Mouse (Mus musculus) Muller cell, postnatal 12 days (primary cell): ENCODE measurements around the gene Rasd2.
A peak's percentile ranks its signal among the peaks of the same experiment; 100 is the strongest.

Experiments
- DNase-seq: peaks from one replicate; pipeline ENCODE4 v3.0.0-alpha.2; 2015; ENCODE audit errors: inconsistent ontology term

Rasd2 gene

DNA sequence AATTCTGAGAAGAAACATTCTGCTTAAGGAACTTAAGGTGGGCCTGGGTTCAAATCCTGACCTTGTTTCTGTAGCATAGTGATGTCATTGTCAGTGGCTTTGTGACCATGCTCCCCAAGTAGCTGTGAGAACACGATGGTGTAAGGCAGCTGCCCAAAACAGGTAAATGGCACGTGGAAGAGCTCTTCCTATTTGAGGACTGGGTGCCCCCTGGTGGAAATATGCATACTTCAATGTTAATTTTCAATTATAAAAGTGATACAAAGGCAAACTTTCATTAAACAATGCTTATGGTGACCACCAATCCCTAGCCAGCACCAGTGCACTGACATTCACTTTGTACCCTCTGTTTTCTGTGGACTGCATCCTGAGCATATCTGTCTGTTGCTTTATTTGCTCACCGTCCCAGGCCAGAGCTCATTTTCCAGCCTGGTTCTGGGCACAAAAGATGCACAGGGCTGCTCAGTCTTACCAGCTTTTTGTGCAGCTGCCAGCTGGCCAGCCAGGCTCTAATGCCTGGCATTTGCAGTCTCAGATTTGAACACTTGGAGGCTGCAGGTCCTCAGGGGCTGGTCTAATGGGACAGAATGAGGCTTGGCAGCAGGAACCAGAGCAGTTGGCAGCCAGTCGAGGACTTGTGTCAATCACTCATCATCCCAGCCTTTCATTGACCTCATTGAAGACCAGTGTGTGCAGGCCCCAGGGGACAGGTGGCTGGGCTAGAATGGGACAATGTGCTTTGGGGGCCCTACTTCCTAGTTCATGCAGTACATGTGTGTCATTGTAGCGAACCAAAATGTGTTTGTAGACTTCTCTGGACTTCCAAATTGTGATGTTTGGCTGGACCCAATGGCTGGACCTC lies 6.4 kb downstream of the Rasd2 start:
- peak; percentile 51 for DNase-seq

DNA sequence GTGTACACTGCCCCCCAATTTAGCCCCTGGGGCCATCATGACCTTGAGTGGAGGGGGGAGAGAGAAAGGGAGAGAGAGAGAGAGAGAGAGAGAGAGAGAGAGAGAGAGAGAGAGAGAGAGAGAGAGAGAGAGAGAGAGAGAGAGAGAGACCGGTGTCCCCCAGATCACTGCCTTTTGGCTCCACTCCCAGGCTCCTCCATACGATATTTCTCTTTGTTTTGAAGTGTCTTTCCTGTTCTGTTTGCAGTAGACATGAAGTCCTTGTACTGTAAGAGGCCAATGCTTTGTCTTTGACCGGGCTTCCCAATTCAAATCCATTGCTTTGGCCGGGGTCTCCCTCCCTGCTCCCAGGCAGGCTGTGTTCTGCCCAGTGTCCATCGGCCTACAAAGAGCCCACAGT lies 8.9 kb downstream of the Rasd2 start:
- DNase-seq, result no peak

DNA sequence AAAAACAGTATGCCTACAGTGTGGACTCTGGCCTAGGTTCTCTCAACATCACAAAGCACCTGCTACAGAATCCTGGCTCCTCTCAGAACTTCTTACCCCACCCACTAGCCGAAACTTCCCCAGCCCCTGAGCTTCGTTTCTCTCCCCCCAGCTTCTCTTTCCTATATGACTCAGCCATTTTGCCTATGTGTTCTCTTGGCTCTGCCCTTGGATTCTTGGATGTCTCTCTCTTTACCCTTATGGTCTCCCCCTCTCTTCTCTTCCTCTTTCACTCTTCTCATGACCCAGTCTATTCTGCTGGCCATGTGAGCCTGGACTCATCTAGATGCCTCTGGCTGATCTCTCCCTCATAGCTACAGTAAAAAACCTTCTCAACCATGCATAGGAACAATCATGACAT lies 13.0 kb downstream of the Rasd2 start:
- no peak for DNase-seq

DNA sequence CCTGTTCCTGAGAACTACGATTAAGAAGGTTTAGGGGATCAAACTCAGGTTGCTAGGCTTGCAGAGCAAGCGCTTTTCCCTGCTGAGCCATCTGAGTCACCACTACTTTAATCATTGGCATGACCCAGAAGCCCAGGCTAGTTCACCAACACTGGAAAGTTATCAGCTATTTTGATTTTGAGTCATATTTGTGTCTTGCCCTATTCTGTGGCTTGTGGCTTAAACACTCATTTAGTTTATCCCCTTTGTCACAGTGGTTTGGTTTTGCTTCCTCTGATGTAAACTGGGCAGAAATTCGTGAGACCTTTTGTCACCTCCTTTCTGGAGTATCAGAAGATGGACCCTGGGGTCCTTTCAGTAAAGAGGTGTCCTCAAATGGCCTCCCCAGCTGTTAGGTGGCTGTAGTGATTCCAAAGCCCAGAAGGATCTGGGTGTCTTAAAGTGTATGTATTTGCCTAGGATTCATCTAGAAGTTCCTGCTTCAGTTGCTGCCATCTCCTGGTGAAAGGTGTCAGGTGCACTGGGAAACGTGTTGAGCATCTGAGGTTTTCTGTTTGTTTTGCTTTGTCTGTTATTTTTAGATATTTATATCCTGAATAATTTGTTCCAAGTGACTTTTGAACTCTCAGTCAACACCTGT lies 20.3 kb downstream of the Rasd2 start:
- peak; percentile 39 for DNase-seq

DNA sequence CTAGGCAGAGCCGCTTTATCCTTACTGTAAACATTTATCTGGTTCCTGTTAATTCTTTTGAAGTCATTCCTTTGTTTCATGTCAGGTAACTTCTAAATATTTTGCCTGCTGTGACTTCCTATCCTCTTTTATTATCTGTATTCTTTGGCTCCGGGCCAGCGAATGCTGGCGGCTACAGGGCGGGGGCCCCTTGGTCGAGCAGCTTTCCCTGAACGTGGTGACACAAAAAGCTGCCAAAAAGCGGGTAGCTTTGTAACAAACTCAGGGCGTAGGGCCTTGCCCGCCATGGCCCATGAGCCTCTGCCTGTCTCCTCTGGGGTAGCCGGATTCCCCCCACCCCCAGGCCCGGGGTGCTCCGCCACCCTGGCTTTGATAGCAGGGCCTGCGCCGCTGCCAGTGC lies 33.6 kb downstream of the Rasd2 start:
- no peak for DNase-seq

DNA sequence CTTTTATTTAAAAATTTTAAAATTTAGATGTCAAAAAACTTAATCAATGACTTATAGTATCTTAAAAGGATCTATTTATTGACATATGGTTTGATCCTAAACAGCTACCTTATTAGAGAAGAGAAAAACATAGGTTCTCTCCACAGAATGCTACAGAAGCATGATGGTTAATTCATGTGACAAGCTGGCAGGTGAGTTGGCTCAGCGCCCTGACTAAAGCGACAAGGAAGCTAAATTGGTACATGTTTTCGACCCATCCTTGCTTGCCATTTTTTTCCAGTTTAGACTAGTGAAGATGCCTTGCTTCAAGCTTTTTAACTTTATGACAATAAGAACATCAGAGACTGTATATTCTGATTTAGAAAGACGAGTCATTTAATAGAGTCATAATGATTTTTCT lies 35.4 kb downstream of the Rasd2 start:
- DNase-seq, result no peak

DNA sequence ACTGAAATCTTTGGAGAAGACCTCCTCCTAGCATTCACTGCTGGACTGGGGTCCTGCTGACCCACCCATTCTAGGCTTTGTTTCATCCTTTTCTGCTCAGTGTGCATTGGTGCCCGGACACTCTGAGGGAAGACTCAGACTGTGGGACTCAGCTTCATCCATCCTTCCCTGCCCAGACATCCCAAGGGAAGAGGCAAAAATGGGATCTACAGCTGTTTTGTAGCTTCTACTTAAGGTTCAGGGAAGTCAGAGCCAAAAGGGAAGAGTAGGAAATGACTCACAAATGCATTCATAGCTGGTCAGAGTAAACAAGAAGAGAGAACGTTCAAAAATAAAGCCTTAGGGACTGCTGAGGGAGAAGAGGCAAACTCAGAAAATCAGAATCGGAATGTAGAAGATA lies 40.3 kb downstream of the Rasd2 start:
- no peak for DNase-seq

DNA sequence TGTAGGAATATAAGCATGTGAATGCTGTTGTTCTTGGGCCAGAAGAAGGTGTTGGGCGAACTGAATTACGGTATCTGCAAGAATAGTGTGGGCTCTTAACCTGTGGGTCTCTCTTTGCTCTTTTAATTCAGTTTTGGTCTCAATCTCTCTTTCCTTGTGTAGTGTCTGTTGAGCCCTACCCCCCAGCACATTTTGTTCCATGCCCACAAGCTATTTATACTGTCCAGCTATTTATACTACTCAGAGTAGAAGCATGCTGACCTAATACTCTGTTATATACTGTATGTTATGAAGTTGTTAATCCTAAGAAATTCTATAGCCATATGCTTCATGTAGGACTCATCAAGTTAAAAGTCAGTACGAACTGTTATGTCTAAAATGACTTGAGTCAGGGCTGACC lies 41.9 kb downstream of the Rasd2 start:
- DNase-seq, result no peak

DNA sequence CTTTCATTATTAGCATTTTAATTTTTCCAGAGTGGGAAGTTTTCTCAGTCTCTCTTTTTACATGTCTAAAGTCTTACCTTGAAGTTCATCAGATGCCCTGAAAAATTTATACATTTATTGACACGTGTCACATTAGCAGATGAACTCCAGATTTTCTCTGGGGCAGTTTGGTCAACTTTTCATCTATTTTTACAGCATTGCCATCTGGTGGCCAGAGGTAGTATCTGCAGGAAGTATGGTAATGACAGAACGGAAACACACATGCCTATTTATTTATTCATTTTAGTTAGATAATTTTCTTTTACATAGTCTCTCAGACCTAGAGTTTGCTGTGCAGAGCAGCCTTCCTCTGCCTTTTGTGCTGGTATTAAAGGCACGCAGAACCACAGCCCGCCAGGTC lies 58.4 kb downstream of the Rasd2 start:
- peak; percentile 29 for DNase-seq
